Mouse (Mus musculus): ENCODE data around the gene Fpr3. TPM values are rescaled to one million over a fixed set of nuclear protein-coding genes. Genes with fewer than 3 reads are reported as not detected.

The Fpr3 gene
- not detected for total RNA-seq (2023)

DNA sequence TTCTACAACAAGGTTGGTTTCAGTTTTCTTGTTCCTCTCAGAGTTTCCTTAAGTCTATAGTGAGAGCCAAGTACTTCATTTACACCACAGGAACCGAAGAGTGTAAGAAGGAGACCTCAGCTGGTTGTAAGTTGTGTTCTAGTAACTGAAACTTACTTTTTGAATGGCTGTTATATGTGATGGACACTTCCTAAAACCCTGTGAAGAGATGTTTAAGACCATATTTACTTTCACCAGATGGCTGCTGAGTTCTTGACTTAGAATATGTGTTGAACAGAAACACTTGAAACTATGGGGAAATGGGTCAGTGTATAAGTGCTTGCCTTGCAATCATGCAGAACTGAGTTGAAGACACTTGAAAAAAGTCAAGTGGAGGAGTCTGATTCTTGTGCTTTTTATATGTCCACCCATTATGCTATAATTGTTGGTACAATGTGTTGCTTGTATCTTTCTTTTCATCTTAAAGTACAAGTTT is at the start of gene Fpr3, which contains the start of gene Fpr2:
Fpr3 (plus strand) TSS at position 79 of the 475 bp plus-strand sequence.
Fpr2 (plus strand) TSS at position 51 of the 475 bp plus-strand sequence.

DNA sequence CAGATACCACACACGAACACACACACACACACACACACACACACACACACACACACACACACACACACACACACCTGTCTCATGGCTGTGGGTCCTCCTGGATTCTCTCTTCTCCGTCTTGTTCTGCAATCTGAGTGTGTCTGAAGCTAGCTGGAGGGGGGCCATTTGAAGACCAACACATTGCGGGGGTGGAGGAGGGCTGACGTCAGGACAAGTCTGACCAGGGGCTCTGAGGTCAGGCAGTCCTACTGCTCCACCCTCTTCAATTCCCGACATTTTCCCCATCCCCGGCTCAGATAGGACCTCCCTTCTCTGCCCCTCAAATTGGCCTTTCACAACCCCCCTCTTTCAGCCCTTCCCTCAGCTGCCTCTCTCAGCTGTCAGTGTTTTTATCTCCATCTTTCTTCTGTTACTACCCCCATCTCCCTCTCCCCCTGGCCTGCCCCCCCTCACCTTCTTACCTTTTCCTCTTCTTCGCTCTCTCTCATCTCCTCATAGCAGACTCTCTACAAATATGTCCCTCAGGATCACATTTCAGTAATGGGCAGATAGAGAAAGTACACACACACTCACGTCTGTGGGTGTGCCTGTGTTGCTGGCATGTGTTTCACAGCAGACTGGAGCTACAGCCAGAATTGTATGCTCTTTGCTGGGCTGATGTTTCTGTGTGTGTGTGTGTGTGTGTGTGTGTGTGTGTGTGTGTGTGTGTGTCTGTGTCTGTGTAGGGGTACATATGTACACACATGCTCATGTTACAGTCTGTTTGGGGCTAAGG is 32.4 kb upstream of the Fpr3 start, which contains the start of gene Has1:
Has1 (minus strand) TSS at position 142 of the 775 bp plus-strand sequence.

DNA sequence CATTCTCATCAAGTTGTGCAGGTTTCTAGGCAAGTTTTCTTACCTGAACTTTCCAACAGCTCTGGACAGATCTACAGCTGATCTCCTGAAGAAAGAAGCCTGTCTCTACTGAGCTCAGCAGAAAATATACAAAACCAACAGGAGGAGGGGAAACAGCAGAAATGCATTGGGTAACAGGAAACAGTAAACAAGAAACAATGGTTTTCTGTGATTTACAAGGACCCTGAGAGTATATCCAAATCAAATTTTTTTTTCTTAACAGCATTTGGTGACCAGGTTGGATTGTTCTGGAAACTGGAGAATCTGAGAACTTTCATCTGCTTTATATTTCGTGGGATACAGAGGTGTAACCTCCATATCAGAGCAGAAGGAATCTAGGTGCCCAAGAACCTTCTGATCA is 3.8 kb upstream of the Fpr3 start, which contains the start of gene Fpr1:
Fpr1 (minus strand) TSS at position 101 of the 400 bp plus-strand sequence.

Other genes starting within 250 kb of the Fpr3 start
- gene Vmn2r90, start 184.1 kb upstream of the Fpr3 start, total RNA-seq (2023): not detected
- 3.1 TPM for gene Spaca6, start 60.7 kb upstream of the Fpr3 start, total RNA-seq (2023)
- not detected for gene Has1, start 32.6 kb upstream of the Fpr3 start, total RNA-seq (2023)
- 0.73 TPM for gene Fpr1, start 3.9 kb upstream of the Fpr3 start, total RNA-seq (2023)
- gene Fpr2, start within 50 bp of the Fpr3 start, total RNA-seq (2023): not detected
- gene Fpr-rs4, start 133.9 kb downstream of the Fpr3 start, total RNA-seq (2023): not detected
- not detected for gene Vmn2r124, start 161.6 kb downstream of the Fpr3 start, total RNA-seq (2023)
- not detected for gene Vmn2r91, start 197.2 kb downstream of the Fpr3 start, total RNA-seq (2023)